Mouse (Mus musculus) heart, embryonic 12.5 days (tissue): ENCODE results near the gene Mt1. TPM values are rescaled to one million over a fixed set of nuclear protein-coding genes. Genes with fewer than 3 reads are reported as not detected.
"Not testable (repeated sequence)": the region's sequence is repeated elsewhere in the genome, so short reads cannot be mapped to it uniquely, and the experiment has no call there.

Experiments
- ATAC-seq: fragments of 200-750 bp; cut with Nextera tagmentation; 2 replicates; pipeline ENCODE4 v1.8.0; 2017; ENCODE audit warnings: moderate TSS enrichment, moderate library complexity; ENCODE audit not compliant: insufficient number of reproducible peaks, low FRiP score
- H3K27ac ChIP-seq: fragments of 300-500 bp; sonication (generic); 2 replicates; pipeline ENCODE4 v1.5.1; 2016; ENCODE audit warnings: mild to moderate bottlenecking, moderate library complexity; ENCODE audit not compliant: poor library complexity, severe bottlenecking
- H3K27me3 ChIP-seq: fragments of 300-500 bp; sonication (generic); replicated peaks from 2 replicates; pipeline ENCODE4 v1.6.1; 2016; ENCODE audit warnings: mild to moderate bottlenecking, moderate library complexity
- H3K36me3 ChIP-seq: fragments of 300-500 bp; sonication (generic); 2 replicates; pipeline ENCODE4 v1.6.1; 2016; ENCODE audit warnings: mild to moderate bottlenecking, moderate library complexity
- H3K4me1 ChIP-seq: fragments of 300-500 bp; sonication (generic); replicated peaks from 2 replicates; pipeline ENCODE4 v1.6.1; 2016; ENCODE audit warnings: mild to moderate bottlenecking
- H3K4me2 ChIP-seq: fragments of 300-500 bp; sonication (generic); 2 replicates; pipeline ENCODE4 v1.6.1; 2016; ENCODE audit warnings: mild to moderate bottlenecking, moderate library complexity
- H3K4me3 ChIP-seq: fragments of 300-500 bp; sonication (generic); 2 replicates; pipeline ENCODE4 v1.5.1; 2016; ENCODE audit warnings: mild to moderate bottlenecking
- H3K9ac ChIP-seq: fragments of 300-500 bp; sonication (generic); 2 replicates; pipeline ENCODE4 v1.6.1; 2016; ENCODE audit warnings: mild to moderate bottlenecking, moderate library complexity
- H3K9me3 ChIP-seq: fragments of 300-500 bp; sonication (generic); replicated peaks from 2 replicates; pipeline ENCODE4 v1.6.1; 2016; ENCODE audit warnings: mild to moderate bottlenecking, moderate library complexity
- WGBS: fragments of 180-500 bp; shearing (Covaris S2); methylation state at CpG from one replicate; pipeline ENCODE4 v1.1.7; 2016; 5-methylcytosine and 5-hydroxymethylcytosine counted together
- polyA plus RNA-seq: library from polyadenylated mRNA; unstranded; fragments of >200 nt; fragmentation: Nextera tagmentation; extraction: Ambion mirVana; gene quantifications from 2 replicates; pipeline ENCODE4 v1.2.1, GENCODE M21; 2016

Gene Mt1
- 129 and 209 TPM in 2 replicates for polyA plus RNA-seq

DNA sequence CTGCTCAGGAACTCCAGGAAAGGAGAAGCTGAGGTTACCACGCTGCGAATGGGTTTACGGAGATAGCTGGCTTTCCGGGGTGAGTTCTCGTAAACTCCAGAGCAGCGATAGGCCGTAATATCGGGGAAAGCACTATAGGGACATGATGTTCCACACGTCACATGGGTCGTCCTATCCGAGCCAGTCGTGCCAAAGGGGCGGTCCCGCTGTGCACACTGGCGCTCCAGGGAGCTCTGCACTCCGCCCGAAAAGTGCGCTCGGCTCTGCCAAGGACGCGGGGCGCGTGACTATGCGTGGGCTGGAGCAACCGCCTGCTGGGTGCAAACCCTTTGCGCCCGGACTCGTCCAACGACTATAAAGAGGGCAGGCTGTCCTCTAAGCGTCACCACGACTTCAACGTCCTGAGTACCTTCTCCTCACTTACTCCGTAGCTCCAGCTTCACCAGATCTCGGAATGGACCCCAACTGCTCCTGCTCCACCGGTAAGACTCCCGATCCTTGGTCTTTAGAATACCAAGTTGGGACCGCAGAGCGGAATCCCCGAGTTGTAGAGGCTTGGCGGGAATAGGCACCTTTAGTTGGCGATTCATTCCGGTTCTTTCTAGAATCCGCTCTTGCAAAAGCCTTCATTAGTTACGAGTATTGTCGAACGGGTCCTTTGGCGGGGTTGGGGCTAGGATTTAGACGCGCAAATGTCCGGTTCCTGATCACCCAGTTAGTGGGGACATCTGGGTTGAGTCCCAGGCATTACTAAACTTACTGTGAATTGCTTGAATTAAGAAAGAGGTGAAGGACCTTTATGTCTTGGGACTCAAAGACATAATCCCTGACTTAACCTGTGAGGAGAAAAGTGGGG, at the start of gene Mt1:
Mt1 (plus strand) TSS at position 226 of the 856 bp plus-strand sequence.
- peak within 1 kb of the TSS; percentile 20; the same call in 1 of the 2 replicates for H3K27ac ChIP-seq
- H3K4me1 ChIP-seq = peaks cover 25% of the 10 kb centered on the region
- peaks cover 78% of the 10 kb centered on the region for H3K27me3 ChIP-seq
- H3K9ac ChIP-seq = peak within 1 kb of the TSS; percentile 67
- H3K36me3 ChIP-seq = no peaks in the 10 kb centered on the region
- WGBS = under 1% methylated on average over 50 of the region's 50 CpGs
- peak within 1 kb of the TSS; percentile 85 for H3K4me2 ChIP-seq
- ATAC-seq = peak; percentile 91
- peak within 1 kb of the TSS; percentile 53 for H3K4me3 ChIP-seq
- H3K9me3 ChIP-seq = no peaks in the 10 kb centered on the region

DNA sequence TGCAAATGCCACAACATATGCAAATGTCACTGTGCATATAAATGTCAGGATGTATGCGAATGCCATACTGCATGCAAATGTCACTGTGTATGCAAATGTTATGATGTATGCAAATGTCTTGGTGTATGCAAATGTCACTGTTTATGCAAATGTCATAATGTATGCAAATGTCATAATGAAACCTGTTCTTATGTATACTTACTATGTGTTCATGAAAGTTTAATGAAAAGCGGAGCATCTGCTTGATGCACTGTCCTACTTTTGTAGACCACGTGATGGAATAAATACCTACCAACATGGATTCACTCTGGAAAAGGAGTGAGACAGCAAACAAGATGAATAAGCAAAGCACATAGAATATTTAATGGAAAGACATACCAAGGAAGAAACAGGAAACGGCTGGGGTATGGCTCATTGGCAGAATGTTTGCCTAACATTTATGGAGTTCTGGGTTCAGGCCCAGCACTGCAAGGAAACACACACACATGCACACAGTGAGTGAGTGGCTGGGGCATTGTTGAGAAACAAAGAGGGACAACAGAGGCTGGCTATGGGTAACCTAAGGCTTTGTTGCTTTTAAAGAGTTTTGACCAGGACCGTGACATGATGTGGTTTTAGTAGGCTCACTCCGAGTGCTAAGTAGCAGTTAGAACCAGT, 49.6 kb upstream of the Mt1 start:
- Histone ChIP-seq H3K36me3 (no peaks in the 10 kb centered on the region), H3K4me2 (no peak overlapping the region), H3K27me3 (no peaks in the 10 kb centered on the region; the same call in 1 of the 2 replicates), H3K27ac (no peak overlapping the region), H3K9ac (no peak overlapping the region), H3K4me3 (no peak overlapping the region), H3K4me1 (no peaks in the 10 kb centered on the region), H3K9me3 (no peaks in the 10 kb centered on the region; the same call in 1 of the 2 replicates)
- WGBS = 87% methylated on average over 6 of the region's 6 CpGs
- no peak for ATAC-seq

DNA sequence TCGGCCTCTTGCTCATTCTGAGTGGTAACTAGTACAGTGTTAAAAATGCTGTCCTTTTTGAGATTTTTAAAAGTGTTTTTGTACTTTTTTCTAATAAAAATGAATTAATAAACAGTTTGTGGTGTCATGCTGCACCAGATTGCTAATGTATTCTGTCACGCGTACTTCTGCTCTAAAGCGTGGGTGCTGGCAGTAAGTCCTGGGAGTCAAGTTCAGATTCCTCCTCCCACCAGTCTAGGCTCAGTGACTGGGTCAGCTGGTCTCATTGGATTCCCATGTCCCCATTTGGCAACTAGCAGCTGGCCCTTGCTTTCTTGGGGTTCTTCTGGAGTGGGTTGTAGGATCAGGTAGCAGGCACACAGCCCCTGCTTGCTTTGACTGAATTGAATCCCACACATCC, 48.8 kb upstream of the Mt1 start:
- Histone ChIP-seq H3K4me3 (no peak overlapping the region), H3K27ac (no peak overlapping the region), H3K4me1 (no peaks in the 10 kb centered on the region), H3K9me3 (no peaks in the 10 kb centered on the region; the same call in 1 of the 2 replicates), H3K9ac (no peak overlapping the region), H3K27me3 (no peaks in the 10 kb centered on the region), H3K4me2 (no peak overlapping the region), H3K36me3 (no peaks in the 10 kb centered on the region)
- 89% methylated on average over 4 of the region's 4 CpGs for WGBS
- ATAC-seq = no peak

DNA sequence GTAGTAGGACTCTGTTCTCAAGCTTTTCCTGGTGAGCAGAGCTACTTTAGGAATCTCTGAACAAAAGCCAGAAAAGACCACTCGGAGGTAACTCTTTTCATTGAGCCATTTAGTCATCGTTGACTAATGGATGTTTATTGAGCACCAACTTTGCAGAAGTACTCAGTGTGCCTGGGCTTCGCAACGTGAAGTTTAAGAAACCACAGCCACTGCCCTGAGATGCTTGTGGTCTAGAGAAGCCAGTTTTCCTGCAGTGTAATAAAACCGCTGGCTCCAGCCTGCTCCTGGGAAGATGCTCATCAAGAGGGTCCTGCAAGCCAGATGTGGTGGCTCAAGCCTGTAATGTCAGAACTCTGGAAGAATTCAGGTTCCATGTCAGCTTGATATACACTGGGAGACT, 46.8 kb upstream of the Mt1 start:
- Histone ChIP-seq H3K4me1 (no peaks in the 10 kb centered on the region), H3K4me2 (no peak overlapping the region), H3K9me3 (no peaks in the 10 kb centered on the region; the same call in 1 of the 2 replicates), H3K9ac (no peak overlapping the region), H3K27me3 (no peaks in the 10 kb centered on the region), H3K27ac (no peak overlapping the region), H3K36me3 (no peaks in the 10 kb centered on the region), H3K4me3 (no peak overlapping the region)
- WGBS = 76% methylated on average over 5 of the region's 5 CpGs
- no peak for ATAC-seq

DNA sequence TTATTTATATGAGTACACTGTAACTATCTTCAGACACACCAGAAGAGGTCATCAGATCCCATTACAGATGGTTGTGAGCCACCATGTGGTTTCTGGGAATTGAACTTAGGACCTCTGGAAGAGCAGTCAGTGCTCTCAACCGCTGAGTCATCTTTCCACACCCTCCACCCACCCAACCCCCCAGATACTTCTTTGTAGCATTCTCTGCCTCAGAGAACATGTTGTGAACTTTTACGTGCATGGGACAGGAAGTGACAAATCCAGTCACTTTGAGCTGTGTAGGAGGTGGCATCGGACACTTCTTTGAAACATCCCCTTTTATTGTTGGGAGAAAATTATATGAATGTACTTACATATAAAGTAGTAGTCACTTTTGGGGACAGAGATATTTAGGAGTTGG, 44.3 kb upstream of the Mt1 start:
- ATAC-seq, H3K27me3 ChIP-seq, H3K4me3 ChIP-seq, H3K9ac ChIP-seq, H3K4me2 ChIP-seq, H3K4me1 ChIP-seq, H3K27ac ChIP-seq, H3K9me3 ChIP-seq, H3K36me3 ChIP-seq: not testable (repeated sequence)
- 52% methylated on average over 3 of the region's 3 CpGs for WGBS

DNA sequence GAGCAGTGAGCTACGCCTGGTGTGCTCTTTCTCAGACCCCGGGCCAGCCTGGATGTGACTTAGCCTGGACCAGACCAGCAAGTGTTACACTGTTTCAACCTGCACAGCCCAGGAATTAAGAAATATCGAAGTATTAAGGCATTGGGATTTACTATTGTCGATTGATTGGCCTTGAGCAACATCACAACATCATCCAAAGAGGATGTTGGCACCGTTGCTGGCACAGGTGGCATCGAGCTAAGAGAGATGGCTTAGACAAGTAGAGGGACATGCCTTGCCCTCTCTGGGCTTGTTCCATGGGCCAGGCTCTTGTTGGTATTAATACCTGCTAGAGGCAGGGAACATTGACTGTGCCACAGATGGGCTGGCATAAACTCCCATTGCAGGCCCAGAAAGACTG, 43.3 kb upstream of the Mt1 start:
- no peak overlapping the region for H3K4me2 ChIP-seq
- H3K36me3 ChIP-seq = no peaks in the 10 kb centered on the region
- peaks cover 8% of the 10 kb centered on the region; the same call in 1 of the 2 replicates for H3K27me3 ChIP-seq
- H3K4me3 ChIP-seq = no peak overlapping the region
- WGBS = 79% methylated on average over 6 of the region's 6 CpGs
- H3K27ac ChIP-seq = no peak overlapping the region
- ATAC-seq = no peak
- H3K4me1 ChIP-seq = no peaks in the 10 kb centered on the region
- no peaks in the 10 kb centered on the region; the same call in 1 of the 2 replicates for H3K9me3 ChIP-seq
- H3K9ac ChIP-seq = no peak overlapping the region

DNA sequence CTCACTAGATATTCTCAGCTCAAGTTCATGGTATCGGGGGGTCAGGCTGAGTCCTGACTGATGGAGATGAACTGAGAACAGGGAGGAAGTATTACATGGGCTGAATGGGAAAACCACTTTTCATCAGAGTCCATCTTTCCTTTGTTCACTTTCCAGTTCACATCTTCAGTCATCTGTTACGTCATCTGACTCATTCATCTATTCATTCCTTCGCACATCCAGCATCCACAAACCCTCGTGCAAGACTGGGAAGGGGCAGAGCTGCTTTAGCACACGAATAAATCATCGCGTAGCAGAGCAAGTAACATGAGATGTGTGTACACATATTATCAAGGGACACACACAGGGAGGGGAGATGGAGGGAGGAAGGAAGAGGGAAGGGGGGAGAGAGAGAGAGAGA, 42.7 kb upstream of the Mt1 start:
- no peaks in the 10 kb centered on the region for H3K36me3 ChIP-seq
- H3K9me3 ChIP-seq = no peaks in the 10 kb centered on the region; the same call in 1 of the 2 replicates
- no peak overlapping the region for H3K27ac ChIP-seq
- no peak for ATAC-seq
- no peak overlapping the region for H3K9ac ChIP-seq
- H3K4me1 ChIP-seq = no peaks in the 10 kb centered on the region
- peaks cover 8% of the 10 kb centered on the region; the same call in 1 of the 2 replicates for H3K27me3 ChIP-seq
- H3K4me2 ChIP-seq = no peak overlapping the region
- H3K4me3 ChIP-seq = no peak overlapping the region
- WGBS = 76% methylated on average over 7 of the region's 7 CpGs

DNA sequence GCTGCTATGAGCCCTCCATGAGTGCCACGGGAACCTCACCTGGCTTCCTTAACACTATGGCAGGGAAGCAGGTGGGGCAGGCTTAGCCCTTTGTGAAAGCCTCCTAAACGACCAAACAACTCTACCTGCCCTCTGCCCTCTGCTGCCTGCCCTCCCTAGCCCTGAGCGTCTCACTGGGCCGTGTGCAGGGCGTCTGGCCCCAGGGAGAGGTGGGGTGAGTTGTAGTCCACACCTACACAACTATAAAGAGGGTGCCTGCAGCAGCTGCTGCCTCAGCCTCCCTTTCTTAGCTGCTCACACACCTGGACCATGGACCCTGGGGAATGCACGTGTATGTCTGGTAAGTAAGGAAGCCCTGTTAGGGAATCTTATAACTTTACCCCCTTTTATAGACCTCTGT, 41.9 kb upstream of the Mt1 start, which contains the start of gene Mt4:
Mt4 (plus strand) TSS at position 265 of the 400 bp plus-strand sequence.
- Histone ChIP-seq H3K9me3 (peaks cover 4% of the 10 kb centered on the region; the same call in 1 of the 2 replicates), H3K4me1 (no peaks in the 10 kb centered on the region), H3K9ac (no peak within 1 kb of the TSS), H3K27ac (no peak within 1 kb of the TSS), H3K27me3 (peaks cover 8% of the 10 kb centered on the region; the same call in 1 of the 2 replicates), H3K36me3 (no peaks in the 10 kb centered on the region), H3K4me3 (no peak within 1 kb of the TSS), H3K4me2 (no peak within 1 kb of the TSS)
- WGBS = 56% methylated on average over 6 of the region's 6 CpGs
- ATAC-seq = no peak

DNA sequence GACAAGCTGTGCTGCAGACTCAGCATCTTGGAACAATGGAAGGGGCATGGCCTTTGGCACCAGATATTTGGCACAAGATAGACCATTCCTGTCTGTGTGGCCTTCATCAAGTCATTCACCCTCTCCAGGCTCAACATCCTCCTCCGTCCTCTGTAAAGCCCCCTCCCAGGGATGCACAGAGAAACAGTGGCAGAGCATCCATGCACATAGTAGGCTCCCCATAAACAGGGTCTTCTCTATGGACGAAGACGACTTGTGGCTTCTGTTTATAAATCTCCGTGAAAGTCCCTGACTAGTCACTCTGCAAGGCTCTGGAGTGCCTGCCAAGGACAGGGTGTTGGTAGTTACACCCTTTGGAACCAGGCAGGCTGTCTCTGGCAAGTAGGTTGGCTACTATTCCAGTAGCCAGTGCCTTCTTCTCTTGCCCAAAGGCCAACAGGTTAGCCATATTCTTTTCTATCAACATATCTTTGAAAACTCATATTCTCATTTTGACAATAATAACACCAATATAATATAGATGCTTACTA, 38.6 kb upstream of the Mt1 start:
- Histone ChIP-seq H3K9ac (no peak overlapping the region), H3K27me3 (peaks cover 8% of the 10 kb centered on the region; the same call in 1 of the 2 replicates), H3K4me3 (no peak overlapping the region), H3K4me1 (no peaks in the 10 kb centered on the region), H3K4me2 (no peak overlapping the region), H3K9me3 (0 out of 2 replicates have a peak, but pooled peaks cover 5% of the 10 kb centered on the region), H3K27ac (no peak overlapping the region), H3K36me3 (no peaks in the 10 kb centered on the region)
- ATAC-seq = no peak
- 84% methylated on average over 4 of the region's 4 CpGs for WGBS

DNA sequence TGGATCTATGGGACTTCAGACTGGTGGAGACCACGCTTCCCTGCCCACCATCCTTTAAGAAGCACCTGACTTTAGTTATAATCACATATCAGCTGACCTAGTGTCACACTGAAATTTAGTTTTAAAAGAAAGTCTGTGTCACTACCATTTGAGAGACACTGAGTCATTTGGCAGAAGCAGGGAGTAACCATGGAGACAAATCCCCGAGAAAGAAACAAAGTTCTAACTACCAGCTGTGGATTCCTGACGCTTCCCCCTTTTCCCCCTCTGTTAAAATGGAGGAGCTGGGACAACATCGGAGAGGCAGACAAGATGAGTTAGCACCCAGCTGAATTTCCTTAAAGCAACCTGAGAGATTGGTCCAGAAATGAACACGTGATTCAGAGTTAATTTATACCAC, 30.6 kb upstream of the Mt1 start:
- H3K36me3 ChIP-seq = no peaks in the 10 kb centered on the region
- H3K27me3 ChIP-seq = peaks cover 20% of the 10 kb centered on the region
- H3K4me3 ChIP-seq = no peak overlapping the region
- WGBS = 49% methylated on average over 5 of the region's 5 CpGs
- no peak overlapping the region for H3K9ac ChIP-seq
- no peak overlapping the region for H3K27ac ChIP-seq
- H3K4me2 ChIP-seq = no peak overlapping the region
- ATAC-seq = no peak
- peaks cover 10% of the 10 kb centered on the region; the same call in 1 of the 2 replicates for H3K4me1 ChIP-seq
- H3K9me3 ChIP-seq = no peaks in the 10 kb centered on the region

DNA sequence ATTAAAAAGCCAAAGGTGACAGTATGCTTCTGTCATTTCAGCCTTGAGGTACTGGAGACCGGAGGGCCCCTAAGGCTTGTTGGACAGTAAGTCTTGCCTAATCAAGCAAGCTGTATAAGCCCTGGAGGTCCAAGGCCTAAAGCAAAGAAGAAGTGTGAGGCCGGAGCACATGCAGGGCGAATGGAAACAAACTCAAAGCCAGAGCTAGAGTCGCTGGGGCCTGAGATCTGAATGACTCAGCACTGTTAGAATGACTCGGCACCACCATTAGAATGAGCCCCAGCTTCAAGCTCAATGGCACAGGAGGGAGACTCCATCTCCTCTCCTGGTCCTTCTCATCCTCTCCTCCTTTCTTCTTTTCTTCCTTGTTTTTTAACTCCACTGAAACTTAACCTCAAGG, 28.0 kb upstream of the Mt1 start:
- Histone ChIP-seq H3K4me1 (peaks cover 29% of the 10 kb centered on the region), H3K4me2 (no peak overlapping the region), H3K27ac (no peak overlapping the region), H3K9ac (no peak overlapping the region), H3K27me3 (peaks cover 23% of the 10 kb centered on the region), H3K9me3 (no peaks in the 10 kb centered on the region), H3K4me3 (no peak overlapping the region), H3K36me3 (no peaks in the 10 kb centered on the region)
- WGBS = 70% methylated on average over 5 of the region's 5 CpGs
- peak; percentile 75 for ATAC-seq
